ENCODE assay signal across 11 mouse cellular contexts in the genomic region with DNA sequence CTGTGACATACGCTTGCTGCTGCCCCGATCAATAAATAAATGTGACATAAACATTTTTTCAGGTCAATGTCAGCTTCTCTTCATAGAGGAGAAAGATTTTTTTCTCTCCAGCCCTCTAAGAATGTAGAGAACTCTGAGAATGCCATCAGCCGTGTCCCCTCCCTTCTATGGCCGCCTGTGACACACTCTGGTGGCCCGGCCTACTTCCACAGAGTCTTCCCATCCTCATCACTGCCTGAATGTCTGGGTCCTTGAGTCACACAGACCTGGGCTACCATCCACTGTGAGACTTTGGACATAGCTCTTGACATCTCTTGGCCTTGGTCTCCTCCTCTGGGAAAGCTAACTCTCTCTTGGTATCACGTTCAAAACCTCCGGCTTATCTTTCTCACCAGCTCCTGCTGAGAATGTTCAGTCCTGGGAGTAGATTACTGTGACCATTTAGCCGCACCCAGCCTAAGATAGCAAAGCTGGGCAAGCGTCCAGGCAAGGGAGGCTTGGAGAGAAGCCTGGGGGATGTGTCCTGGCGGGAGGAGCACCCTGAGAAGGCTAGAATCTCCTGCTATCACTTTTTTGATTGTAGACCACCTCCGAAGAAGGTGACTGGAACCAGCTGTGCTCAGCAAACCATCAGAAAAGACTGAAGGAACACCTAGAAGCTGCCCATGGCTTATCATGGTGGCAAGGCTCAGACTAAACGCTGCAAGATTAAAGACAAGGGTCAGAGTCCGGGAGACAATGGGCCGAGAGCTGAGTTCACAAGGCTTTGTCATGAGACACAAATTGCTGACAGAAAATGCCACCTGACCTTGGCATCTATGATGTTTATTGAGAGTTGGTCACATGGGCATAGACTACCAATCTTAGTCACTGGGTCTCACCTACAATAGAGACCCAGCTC. TPM values are rescaled to one million over a fixed set of nuclear protein-coding genes. Genes with fewer than 3 reads are reported as not detected.
DNase-seq lines count a peak whose midpoint lies in the region; ATAC-seq and TF ChIP-seq lines count a peak whose summit lies in the region.
"Had no signal": no experiment of that assay in that cellular context is flagged by ENCODE, and none has a peak within 500 bp of the region (broad histone marks: within the 10 kb centered on the region; RNA-seq: fewer than 3 reads in every experiment).

No protein-coding gene starts in this region.

- no peaks in the 10 kb centered on the region for H3K9me3 ChIP-seq in intestine, postnatal 0 days (ENCODE audit: control insufficient read depth)

- no peak overlapping the region for H3K9ac ChIP-seq in intestine, postnatal 0 days (ENCODE audit: low read depth, low read length)

- peak; percentile 47 to 65 for DNase-seq in adrenal gland, adult (ENCODE audit: inconsistent age in 2 of 2, low spot score in 1 of 2)
- no peak for DNase-seq in adrenal gland, adult 8-10 months
- peak; percentile 82 to 85 for DNase-seq in heart, adult 18-20 months
- peak; percentile 31 for DNase-seq in ovary, postnatal 10 days (ENCODE audit: low spot score)
- no peak for DNase-seq in layer of hippocampus, adult 8-10 months (ENCODE audit: low spot score in 2 of 2)
- no peak for DNase-seq in left cerebral cortex, postnatal 36 days (ENCODE audit: low spot score in 2 of 2)
- DNase-seq: cerebellum, postnatal 25 days; kidney, adult 9 months had no signal

- no peaks in the 10 kb centered on the region for H3K27me3 ChIP-seq in intestine, postnatal 0 days (replicated peaks; ENCODE audit: control insufficient read depth, insufficient read depth, low read length)

- H3K27ac ChIP-seq in intestine, postnatal 0 days (ENCODE audit: low read depth, low read length) = peak overlapping the region; percentile 83
- H3K27ac ChIP-seq: macrophage had no signal

- H3K4me1 ChIP-seq in intestine, postnatal 0 days (replicated peaks; ENCODE audit: control insufficient read depth, insufficient read depth, low read length) = no peaks in the 10 kb centered on the region

- intact Hi-C loops in left cerebral cortex, postnatal 36 days (cut with DNase I) = no loop called here

- H3K36me3 ChIP-seq in intestine, postnatal 0 days (ENCODE audit: control insufficient read depth, insufficient read depth) = no peaks in the 10 kb centered on the region

- 41% methylated on average over 14 of the region's 14 CpGs for WGBS in intestine, postnatal 0 days

- TF ChIP-seq CTCF in intestine, postnatal 0 days (IDR thresholded peaks at IDR 0.05; ENCODE audit: low read depth) = no peak

- peak; percentile 86 for ATAC-seq in intestine, postnatal 0 days
- no peak for ATAC-seq in cerebellum, adult (ENCODE audit: insufficient number of reproducible peaks, low FRiP score, low TSS enrichment)

- H3K4me3 ChIP-seq in intestine, postnatal 0 days (ENCODE audit: low read depth, low read length) = no peak overlapping the region

- peak overlapping the region; percentile 48 for H3K4me2 ChIP-seq in intestine, postnatal 0 days (replicated peaks; ENCODE audit: low read depth)

RNA-seq across cellular contexts. Expression of gene Ccdc63, which starts 3.9 kb away (rescaled TPM):
- total RNA-seq in adrenal gland, adult 8-10 months (2022) = under 1 TPM in 1 of 4 experiments, not detected in 3; 0.22 TPM
- not detected for total RNA-seq in heart, adult 18-20 months (2021)
- not detected in 2 replicates for polyA plus RNA-seq in intestine, postnatal 0 days (2015; fragmentation: Nextera tagmentation; extraction: Ambion mirVana)
- total RNA-seq in layer of hippocampus, adult 8-10 months (2022) = 1 to 10 TPM in 1 of 4 experiments, under 1 TPM in 3; 0.29 to 1.7 (median 0.48) TPM
- total RNA-seq in left cerebral cortex, postnatal 36 days (2021) = under 1 TPM; 0.30 to 0.72 TPM

RNA-seq across cellular contexts. Expression of gene Ppp1cc, which starts 21.3 kb away (rescaled TPM):
- total RNA-seq in adrenal gland, adult 8-10 months (2022) = 100 to 1,000 TPM; 122 to 226 (median 188) TPM
- total RNA-seq in heart, adult 18-20 months (2021) = 100 to 1,000 TPM; 105 to 113 TPM
- polyA plus RNA-seq in intestine, postnatal 0 days (2015; fragmentation: Nextera tagmentation; extraction: Ambion mirVana) = 138 and 144 TPM in 2 replicates
- 100 to 1,000 TPM; 165 to 238 (median 203) TPM for total RNA-seq in layer of hippocampus, adult 8-10 months (2022)
- 100 to 1,000 TPM; 154 to 200 TPM for total RNA-seq in left cerebral cortex, postnatal 36 days (2021)

RNA-seq across cellular contexts. Expression of gene Myl2, which starts 36.0 kb away (rescaled TPM):
- not detected for total RNA-seq in adrenal gland, adult 8-10 months (2022)
- total RNA-seq in heart, adult 18-20 months (2021) = over 10,000 TPM; 22,032 to 23,824 TPM
- polyA plus RNA-seq in intestine, postnatal 0 days (2015; fragmentation: Nextera tagmentation; extraction: Ambion mirVana) = not detected in 2 replicates
- total RNA-seq in layer of hippocampus, adult 8-10 months (2022) = 1 to 10 TPM in 3 of 4 experiments, under 1 TPM in 1; 0.80 to 4.7 (median 2.9) TPM
- total RNA-seq in left cerebral cortex, postnatal 36 days (2021) = 1 to 10 TPM; 1.3 to 1.6 TPM
- polyA plus RNA-seq: macrophage had no signal

Comparison
In these comparisons a context has a peak if more than half of its experiments do, and no peak if none do; other contexts are left out.
1. DNase-seq: peak in adrenal gland, adult (2 of 2), heart, adult 18-20 months (2 of 2) and ovary, postnatal 10 days (single experiment); none in adrenal gland, adult 8-10 months (single experiment), layer of hippocampus, adult 8-10 months (0 of 2) and left cerebral cortex, postnatal 36 days (0 of 2).
2. RNA of gene Myl2, which starts 36.0 kb away (total RNA-seq): 22,032 to 23,824 TPM in heart, adult 18-20 months; 0.80 to 4.7 TPM in layer of hippocampus, adult 8-10 months, 1.3 to 1.6 TPM in left cerebral cortex, postnatal 36 days and not detected in adrenal gland, adult 8-10 months; every median in the first group is over 1,000 times any median in the second.